In genomic region chr12:50646857-50647256, GRCm38 (mm10) we compare ENCODE assay signal across 26 mouse cellular contexts. TPM values are rescaled to one million over a fixed set of nuclear protein-coding genes. Genes with fewer than 3 reads are reported as not detected.
DNase-seq lines count a peak whose midpoint lies in the region; ATAC-seq lines count a peak whose summit lies in the region.
"Had no signal": no experiment of that assay in that cellular context is flagged by ENCODE, and none has a peak within 500 bp of the region (broad histone marks: within the 10 kb centered on the region; RNA-seq: fewer than 3 reads in every experiment).

No protein-coding gene starts in this region.

- H3K27ac ChIP-seq in heart, embryonic 13.5 days (replicated peaks), result no peak overlapping the region
- no peak overlapping the region for H3K27ac ChIP-seq in liver, embryonic 12.5 days
- no peak overlapping the region for H3K27ac ChIP-seq in liver, embryonic 11.5 days (ENCODE audit: low read depth, low read length)
- H3K27ac ChIP-seq in forebrain, embryonic 16.5 days (ENCODE audit: low read length), result no peak overlapping the region
- peak overlapping the region; percentile 50; the same call in 1 of the 2 replicates for H3K27ac ChIP-seq in liver, embryonic 13.5 days
- H3K27ac ChIP-seq: embryonic facial prominence, embryonic 13.5 days; hindbrain, embryonic 12.5 days; kidney, embryonic 15.5 days; midbrain, embryonic 12.5 days had no signal

- ATAC-seq in heart, embryonic 13.5 days (ENCODE audit: extremely low read depth, insufficient number of reproducible peaks, low FRiP score, low TSS enrichment), result no peak
- ATAC-seq in liver, embryonic 12.5 days, result no peak
- no peak; the same call in 1 of the 2 replicates for ATAC-seq in liver, embryonic 11.5 days (replicated peaks; ENCODE audit: low FRiP score)
- ATAC-seq in forebrain, embryonic 16.5 days, result no peak
- peak; percentile 67 for ATAC-seq in liver, embryonic 13.5 days (ENCODE audit: low read depth)
- ATAC-seq: activated CD4-positive, CD25-positive, alpha-beta regulatory T cell, adult 4 months had no signal

- WGBS in heart, embryonic 13.5 days, result 77% methylated on average over 4 of the region's 4 CpGs
- 53% methylated on average over 4 of the region's 4 CpGs for WGBS in liver, embryonic 12.5 days (ENCODE audit: insufficient replicate concordance)
- WGBS in liver, embryonic 11.5 days, result 80% methylated on average over 4 of the region's 4 CpGs
- WGBS in forebrain, embryonic 16.5 days, result 91% methylated on average over 4 of the region's 4 CpGs
- 57% methylated on average over 4 of the region's 4 CpGs for WGBS in liver, embryonic 13.5 days (ENCODE audit: insufficient replicate concordance)

- peaks cover 22% of the 10 kb centered on the region for H3K4me1 ChIP-seq in heart, embryonic 13.5 days
- peaks cover 21% of the 10 kb centered on the region for H3K4me1 ChIP-seq in liver, embryonic 12.5 days
- H3K4me1 ChIP-seq in liver, embryonic 11.5 days (replicated peaks; ENCODE audit: control insufficient read depth, insufficient read depth, low read length), result 0 out of 2 replicates have a peak, but pooled peaks cover 3% of the 10 kb centered on the region
- H3K4me1 ChIP-seq in forebrain, embryonic 16.5 days (replicated peaks; ENCODE audit: control insufficient read depth, insufficient read depth, low read length), result peaks cover 16% of the 10 kb centered on the region
- peaks cover 23% of the 10 kb centered on the region for H3K4me1 ChIP-seq in liver, embryonic 13.5 days (replicated peaks)

- H3K9me3 ChIP-seq in heart, embryonic 13.5 days, result no peaks in the 10 kb centered on the region
- H3K9me3 ChIP-seq in liver, embryonic 12.5 days (replicated peaks), result no peaks in the 10 kb centered on the region
- H3K9me3 ChIP-seq in liver, embryonic 11.5 days (ENCODE audit: control insufficient read depth, low read length), result no peaks in the 10 kb centered on the region
- no peaks in the 10 kb centered on the region for H3K9me3 ChIP-seq in forebrain, embryonic 16.5 days (ENCODE audit: control insufficient read depth, low read length)
- no peaks in the 10 kb centered on the region for H3K9me3 ChIP-seq in liver, embryonic 13.5 days (replicated peaks)
- H3K9me3 ChIP-seq: embryonic facial prominence, embryonic 13.5 days; hindbrain, embryonic 12.5 days; kidney, embryonic 15.5 days; midbrain, embryonic 12.5 days had no signal

- no peak overlapping the region for H3K9ac ChIP-seq in heart, embryonic 13.5 days
- H3K9ac ChIP-seq in liver, embryonic 12.5 days, result no peak overlapping the region
- H3K9ac ChIP-seq in liver, embryonic 11.5 days (ENCODE audit: low read depth, low read length), result no peak overlapping the region
- H3K9ac ChIP-seq in forebrain, embryonic 16.5 days (replicated peaks; ENCODE audit: low read depth, low read length), result no peak overlapping the region
- no peak overlapping the region for H3K9ac ChIP-seq in liver, embryonic 13.5 days
- H3K9ac ChIP-seq: hindbrain, embryonic 12.5 days; kidney, embryonic 15.5 days; midbrain, embryonic 12.5 days had no signal

- no peak for DNase-seq in heart, postnatal 14 days
- DNase-seq in liver, embryonic 11.5 days (ENCODE audit: low spot score), result no peak
- no peak for DNase-seq in liver, embryonic 13.5 days
- DNase-seq in left cerebral cortex, postnatal 36 days (ENCODE audit: low spot score in 2 of 2), result no peak
- no peak for DNase-seq in thymus, postnatal 25 days
- DNase-seq: adrenal gland, adult 8-10 months; cerebellum, adult 18-20 months; cerebellum, postnatal 14 days; gastrocnemius, postnatal 10 days; kidney, adult 11 months; kidney, postnatal 36 days; left cerebral cortex, postnatal 4 days; lung, adult 18-20 months; right cerebral cortex, postnatal 14 days; thymus, postnatal 14 days had no signal

- intact Hi-C loops in heart, postnatal 14 days (cut with DNase I), result loop anchor here (5.0 kb wide), 2 partner anchors 100 to 135 kb away; no protein-coding TSS in a partner anchor
- intact Hi-C loops in left cerebral cortex, postnatal 36 days (cut with DNase I), result no loop called here

- peak overlapping the region; percentile 84 for H3K4me2 ChIP-seq in heart, embryonic 13.5 days
- peak overlapping the region; percentile 90 for H3K4me2 ChIP-seq in liver, embryonic 12.5 days
- no peak overlapping the region for H3K4me2 ChIP-seq in liver, embryonic 11.5 days
- H3K4me2 ChIP-seq in forebrain, embryonic 16.5 days (ENCODE audit: low read length), result peak overlapping the region; percentile 13; the same call in 1 of the 2 replicates
- H3K4me2 ChIP-seq in liver, embryonic 13.5 days, result peak overlapping the region; percentile 87

- no peaks in the 10 kb centered on the region for H3K36me3 ChIP-seq in heart, embryonic 13.5 days
- H3K36me3 ChIP-seq in liver, embryonic 12.5 days, result no peaks in the 10 kb centered on the region
- H3K36me3 ChIP-seq in liver, embryonic 11.5 days (ENCODE audit: control insufficient read depth, insufficient read depth, low read length), result no peaks in the 10 kb centered on the region
- no peaks in the 10 kb centered on the region for H3K36me3 ChIP-seq in forebrain, embryonic 16.5 days (ENCODE audit: control insufficient read depth, insufficient read depth)
- no peaks in the 10 kb centered on the region for H3K36me3 ChIP-seq in liver, embryonic 13.5 days
- H3K36me3 ChIP-seq: embryonic facial prominence, embryonic 13.5 days; hindbrain, embryonic 12.5 days; kidney, embryonic 15.5 days; midbrain, embryonic 12.5 days had no signal

- H3K27me3 ChIP-seq in heart, embryonic 13.5 days (replicated peaks), result 0 out of 2 replicates have a peak, but pooled peaks cover 4% of the 10 kb centered on the region
- peaks cover 34% of the 10 kb centered on the region for H3K27me3 ChIP-seq in liver, embryonic 12.5 days (replicated peaks)
- H3K27me3 ChIP-seq in liver, embryonic 11.5 days (replicated peaks; ENCODE audit: control insufficient read depth, insufficient read depth, low read length), result peaks cover 10% of the 10 kb centered on the region
- no peaks in the 10 kb centered on the region for H3K27me3 ChIP-seq in forebrain, embryonic 16.5 days (replicated peaks; ENCODE audit: control insufficient read depth, insufficient read depth, low read length)
- H3K27me3 ChIP-seq in liver, embryonic 13.5 days, result peaks cover 32% of the 10 kb centered on the region
- H3K27me3 ChIP-seq: embryonic facial prominence, embryonic 13.5 days; hindbrain, embryonic 12.5 days; kidney, embryonic 15.5 days had no signal

- H3K4me3 ChIP-seq in heart, embryonic 13.5 days, result no peak overlapping the region; the same call in 1 of the 2 replicates
- no peak overlapping the region for H3K4me3 ChIP-seq in liver, embryonic 12.5 days
- H3K4me3 ChIP-seq in liver, embryonic 11.5 days (ENCODE audit: low read depth, low read length), result no peak overlapping the region
- no peak overlapping the region for H3K4me3 ChIP-seq in forebrain, embryonic 16.5 days (replicated peaks; ENCODE audit: low read length)
- H3K4me3 ChIP-seq in liver, embryonic 13.5 days (replicated peaks), result no peak overlapping the region
- H3K4me3 ChIP-seq: midbrain, embryonic 12.5 days had no signal

RNA-seq across cellular contexts. Expression of gene Prkd1, which starts 2.0 kb away (rescaled TPM):
- polyA plus RNA-seq in heart, embryonic 13.5 days (2015; fragmentation: Nextera tagmentation; extraction: Ambion mirVana), result 4.3 and 4.5 TPM in 2 replicates
- 1 to 10 TPM; 8.1 to 8.2 TPM for total RNA-seq in heart, postnatal 14 days (2021)
- 1.4 TPM in 2 replicates for polyA plus RNA-seq in liver, embryonic 12.5 days (2016; fragmentation: Nextera tagmentation; extraction: Ambion mirVana)
- 2.6 and 2.9 TPM in 2 replicates for polyA plus RNA-seq in liver, embryonic 11.5 days (2014; fragmentation: Nextera tagmentation; extraction: Ambion mirVana)
- polyA plus RNA-seq in forebrain, embryonic 16.5 days (2015; fragmentation: Nextera tagmentation; extraction: Ambion mirVana), result 4.9 and 5.7 TPM in 2 replicates
- polyA plus RNA-seq in liver, embryonic 13.5 days (2015; fragmentation: Nextera tagmentation; extraction: Ambion mirVana), result 0.75 and 0.86 TPM in 2 replicates
- 1 to 10 TPM; 8.0 to 8.7 TPM for total RNA-seq in left cerebral cortex, postnatal 36 days (2021)
- total RNA-seq: granulocyte monocyte progenitor cell, adult 5-6 weeks; megakaryocyte, adult 5-6 weeks; MEL had no signal
- polyA plus RNA-seq: activated CD4-positive, CD25-positive, alpha-beta regulatory T cell, adult 4 months had no signal
